In genomic region chr10:78525511-78525910, GRCm38 (mm10) we compare ENCODE assay signal across 26 mouse cellular contexts. TPM values are rescaled to one million over a fixed set of nuclear protein-coding genes. Genes with fewer than 3 reads are reported as not detected.
DNase-seq lines count a peak whose midpoint lies in the region; ATAC-seq and TF ChIP-seq lines count a peak whose summit lies in the region.
"Had no signal": no experiment of that assay in that cellular context is flagged by ENCODE, and none has a peak within 500 bp of the region (broad histone marks: within the 10 kb centered on the region; RNA-seq: fewer than 3 reads in every experiment).

No protein-coding gene starts in this region.

- WGBS in kidney, adult 2 months, result 42% methylated on average over 4 of the region's 4 CpGs
- 58% methylated on average over 4 of the region's 4 CpGs for WGBS in kidney, embryonic 15.5 days

- TF ChIP-seq POLR2A in kidney, adult 2 months (IDR thresholded peaks at IDR 0.05; ENCODE audit: low read depth, low read length), result no peak

- H3K9ac ChIP-seq in kidney, embryonic 15.5 days, result no peak overlapping the region
- H3K9ac ChIP-seq: forebrain, embryonic 13.5 days; forebrain, postnatal 0 days; heart, embryonic 13.5 days; hindbrain, embryonic 12.5 days had no signal

- no peaks in the 10 kb centered on the region for H3K36me3 ChIP-seq in kidney, adult 2 months (ENCODE audit: control insufficient read depth, insufficient read depth, low read length)
- no peaks in the 10 kb centered on the region for H3K36me3 ChIP-seq in kidney, embryonic 15.5 days
- H3K36me3 ChIP-seq: embryonic facial prominence, embryonic 10.5 days; heart, embryonic 13.5 days; hindbrain, embryonic 12.5 days had no signal

- H3K27ac ChIP-seq in kidney, adult 2 months (ENCODE audit: insufficient read depth, low read depth, low read length), result no peak overlapping the region
- no peak overlapping the region for H3K27ac ChIP-seq in kidney, embryonic 15.5 days
- H3K27ac ChIP-seq: embryonic facial prominence, embryonic 10.5 days; forebrain, embryonic 13.5 days; heart, embryonic 13.5 days; hindbrain, embryonic 12.5 days had no signal

- no peaks in the 10 kb centered on the region for H3K9me3 ChIP-seq in kidney, embryonic 15.5 days (replicated peaks)
- H3K9me3 ChIP-seq: embryonic facial prominence, embryonic 10.5 days; forebrain, embryonic 13.5 days; heart, embryonic 13.5 days; hindbrain, embryonic 12.5 days had no signal

- H3K4me3 ChIP-seq in kidney, adult 2 months (ENCODE audit: insufficient read depth, low read depth, low read length), result no peak overlapping the region
- H3K4me3 ChIP-seq in kidney, embryonic 15.5 days (replicated peaks), result no peak overlapping the region
- H3K4me3 ChIP-seq: embryonic facial prominence, embryonic 10.5 days; forebrain, embryonic 13.5 days; heart, embryonic 13.5 days; hindbrain, embryonic 12.5 days had no signal

- TF ChIP-seq CTCF in kidney, adult 2 months (conservative IDR thresholded peaks at IDR 0.05; ENCODE audit: insufficient read depth, insufficient read length, low read depth, low read length), result no peak

- no peak for ATAC-seq in kidney, embryonic 15.5 days (replicated peaks; ENCODE audit: low FRiP score)
- ATAC-seq: activated CD4-positive, CD25-positive, alpha-beta regulatory T cell, adult 4 months; forebrain, embryonic 13.5 days; forebrain, postnatal 0 days; hindbrain, embryonic 16.5 days; inflammation-experienced regulatory T-cells, adult 6 months; Patski had no signal

- H3K27me3 ChIP-seq in kidney, adult 2 months (replicated peaks; ENCODE audit: control insufficient read depth, insufficient read depth, low read length), result no peaks in the 10 kb centered on the region; the same call in 1 of the 2 replicates
- no peaks in the 10 kb centered on the region for H3K27me3 ChIP-seq in kidney, embryonic 15.5 days
- H3K27me3 ChIP-seq: forebrain, embryonic 13.5 days; heart, embryonic 13.5 days; hindbrain, embryonic 12.5 days; Patski had no signal

- peak; percentile 58 for DNase-seq in adrenal gland, adult 2 months
- no peak for DNase-seq in adrenal gland, postnatal 4 days (ENCODE audit: low spot score in 2 of 2)
- peak; percentile 62 for DNase-seq in kidney, adult 2 months
- DNase-seq in adipocyte (ENCODE audit: low spot score), result peak; percentile 39
- peak; percentile 39 for DNase-seq in kidney, postnatal 14 days
- no peak for DNase-seq in frontal cortex, postnatal 36 days (ENCODE audit: low spot score in 2 of 2)
- no peak for DNase-seq in frontal cortex, postnatal 25 days (ENCODE audit: low spot score in 2 of 2)
- DNase-seq: cerebellum, adult 2 months; cerebellum, postnatal 10 days; forebrain, postnatal 0 days; gastrocnemius, postnatal 36 days; heart, adult 11 months; heart, postnatal 36 days had no signal

- no peaks in the 10 kb centered on the region for H3K4me1 ChIP-seq in kidney, adult 2 months (ENCODE audit: control insufficient read depth, insufficient read depth, low read length)
- no peaks in the 10 kb centered on the region for H3K4me1 ChIP-seq in kidney, embryonic 15.5 days
- H3K4me1 ChIP-seq: embryonic facial prominence, embryonic 10.5 days; forebrain, embryonic 13.5 days; hindbrain, embryonic 12.5 days had no signal

- H3K4me2 ChIP-seq in kidney, embryonic 15.5 days, result no peak overlapping the region
- H3K4me2 ChIP-seq: forebrain, embryonic 13.5 days; heart, embryonic 13.5 days; hindbrain, embryonic 12.5 days had no signal

RNA-seq across cellular contexts. Expression of gene Olfr1358, which starts 8.3 kb away (rescaled TPM):
- total RNA-seq in adrenal gland, adult 2 months (2021), result not detected
- not detected in 2 replicates for polyA plus RNA-seq in adrenal gland, adult 2 months (2012; rRNA removed)
- total RNA-seq in adrenal gland, postnatal 4 days (2021), result not detected
- polyA plus RNA-seq in kidney, adult 2 months (2012; rRNA removed), result not detected in 2 replicates
- polyA plus RNA-seq in kidney, embryonic 15.5 days (2015; fragmentation: Nextera tagmentation; extraction: Ambion mirVana), result not detected in 2 replicates
- total RNA-seq: CH12.LX; gastrocnemius, adult 8-10 months; gastrocnemius, postnatal 36 days; heart, postnatal 36 days had no signal
- polyA plus RNA-seq: activated CD4-positive, CD25-positive, alpha-beta regulatory T cell, adult 4 months; cerebellum, adult 2 months; embryonic facial prominence, embryonic 10.5 days; embryonic facial prominence, embryonic 14.5 days; forebrain, embryonic 13.5 days; forebrain, postnatal 0 days; heart, embryonic 13.5 days; heart, postnatal 0 days; hindbrain, embryonic 12.5 days; hindbrain, embryonic 16.5 days; inflammation-experienced regulatory T-cells, adult 6 months; Patski had no signal

RNA-seq across cellular contexts. Expression of gene Ilvbl, which starts 48.6 kb away (rescaled TPM):
- total RNA-seq in adrenal gland, adult 2 months (2021), result 10 to 100 TPM; 39.1 to 70.4 TPM
- polyA plus RNA-seq in adrenal gland, adult 2 months (2012; rRNA removed), result 53.5 and 59.3 TPM in 2 replicates
- 10 to 100 TPM; 76.5 to 88.8 TPM for total RNA-seq in adrenal gland, postnatal 4 days (2021)
- polyA plus RNA-seq in kidney, adult 2 months (2012; rRNA removed), result 53.5 and 60.6 TPM in 2 replicates
- 45.3 and 50.3 TPM in 2 replicates for polyA plus RNA-seq in kidney, embryonic 15.5 days (2015; fragmentation: Nextera tagmentation; extraction: Ambion mirVana)

Comparison
In these comparisons a context has a peak if more than half of its experiments do, and no peak if none do; other contexts are left out.
1. DNase-seq: peak in adrenal gland, adult 2 months (single experiment), kidney, adult 2 months (single experiment), adipocyte (single experiment) and kidney, postnatal 14 days (single experiment); none in adrenal gland, postnatal 4 days (0 of 2), frontal cortex, postnatal 36 days (0 of 2) and frontal cortex, postnatal 25 days (0 of 2).